Mouse (Mus musculus) heart, postnatal 0 days (tissue): ENCODE data around the gene Hivep3. TPM values are rescaled to one million over a fixed set of nuclear protein-coding genes. Genes with fewer than 3 reads are reported as not detected.

Source experiments
- ATAC-seq: fragments of 200-750 bp; cut with Nextera tagmentation; 2 replicates; pipeline ENCODE4 v1.8.0; 2017; ENCODE audit warnings: low read depth, moderate number of reproducible peaks, moderate library complexity; ENCODE audit not compliant: insufficient read depth
- DNase-seq: peaks from one replicate; pipeline ENCODE4 v3.0.0-alpha.2; 2016; ENCODE audit warnings: low spot score
- H3K27ac ChIP-seq: fragments of 300-500 bp; sonication (generic); 2 replicates; pipeline ENCODE4 v1.5.1; 2014; ENCODE audit warnings: low read depth, mild to moderate bottlenecking
- H3K27me3 ChIP-seq: fragments of 300-500 bp; sonication (generic); 2 replicates; pipeline ENCODE4 v1.6.1; 2014; ENCODE audit warnings: low read length, mixed read lengths; ENCODE audit not compliant: control insufficient read depth, insufficient read depth
- H3K36me3 ChIP-seq: fragments of 300-500 bp; sonication (generic); replicated peaks from 2 replicates; pipeline ENCODE4 v1.6.1; 2014; ENCODE audit warnings: low read length, mixed read lengths; ENCODE audit not compliant: control insufficient read depth, insufficient read depth
- H3K4me1 ChIP-seq: fragments of 300-500 bp; sonication (generic); 2 replicates; pipeline ENCODE4 v1.6.1; 2014; ENCODE audit warnings: antibody characterized with exemption; ENCODE audit not compliant: control insufficient read depth, insufficient read depth
- H3K4me2 ChIP-seq: fragments of 300-500 bp; sonication (generic); 2 replicates; pipeline ENCODE4 v1.6.1; 2014; ENCODE audit warnings: low read depth, mild to moderate bottlenecking, low read length, moderate library complexity
- H3K4me3 ChIP-seq: fragments of 300-500 bp; sonication (generic); 2 replicates; pipeline ENCODE4 v1.5.1; 2014; ENCODE audit warnings: low read depth, low read length
- H3K9ac ChIP-seq: fragments of 300-500 bp; sonication (generic); replicated peaks from 2 replicates; pipeline ENCODE4 v1.6.1; 2014; ENCODE audit warnings: low read depth, low read length, mixed read lengths
- H3K9me3 ChIP-seq: fragments of 300-500 bp; sonication (generic); replicated peaks from 2 replicates; pipeline ENCODE4 v1.6.1; 2016; ENCODE audit warnings: low read length; ENCODE audit not compliant: control insufficient read depth
- CTCF ChIP-seq: IDR thresholded peaks from 2 replicates; pipeline ENCODE4 v1.5.1; 2016; ENCODE audit warnings: antibody characterized with exemption, control low read depth, low read depth
- EP300 ChIP-seq: IDR thresholded peaks from 2 replicates; pipeline ENCODE4 v1.6.1; 2016; ENCODE audit warnings: antibody characterized with exemption, low read depth
- WGBS: fragments of 180-500 bp; shearing (Covaris S2); extraction: QIAGEN DNeasy Blood & Tissue Kit; methylation state at CpG from one replicate; pipeline ENCODE4 v1.1.7; 2014; 5-methylcytosine and 5-hydroxymethylcytosine counted together
- polyA plus RNA-seq: library from polyadenylated mRNA; unstranded; fragments of >200 nt; fragmentation: Nextera tagmentation; extraction: Ambion mirVana; gene quantifications from 2 replicates; pipeline ENCODE4 v1.2.1, GENCODE M21; 2015
- total RNA-seq: library from RNA; depleted of rRNA; stranded (reverse); fragments of >200 nt; gene quantifications from 2 replicates; pipeline ENCODE4 v1.2.3, GENCODE M21; 2014; ENCODE audit warnings: low replicate concordance; rRNA removed

Gene Hivep3
- total and polyA plus RNA-seq, 2 experiments from 2014 or later, result 5.8 to 10.4 TPM

DNA sequence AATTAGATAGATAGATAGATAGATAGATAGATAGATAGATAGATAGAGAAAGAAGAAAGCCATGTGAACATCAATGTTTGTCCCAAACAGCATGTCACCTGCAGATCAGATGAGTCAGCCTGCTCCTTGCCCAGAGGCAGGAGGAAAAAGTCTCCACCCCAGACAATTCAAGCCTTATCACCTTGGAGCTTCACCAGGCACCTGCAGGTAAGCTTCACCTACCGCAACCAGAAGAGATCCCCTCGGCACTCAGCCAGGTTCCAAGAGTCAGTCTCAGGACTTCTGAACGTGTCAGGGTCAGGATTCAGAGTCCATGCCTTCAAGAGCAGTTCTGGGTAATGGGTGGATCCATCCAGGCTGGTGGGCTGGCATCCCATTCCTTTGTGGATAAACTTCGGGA, 445.5 kb downstream of the Hivep3 start:
- 75% methylated on average over 4 of the region's 4 CpGs for WGBS

DNA sequence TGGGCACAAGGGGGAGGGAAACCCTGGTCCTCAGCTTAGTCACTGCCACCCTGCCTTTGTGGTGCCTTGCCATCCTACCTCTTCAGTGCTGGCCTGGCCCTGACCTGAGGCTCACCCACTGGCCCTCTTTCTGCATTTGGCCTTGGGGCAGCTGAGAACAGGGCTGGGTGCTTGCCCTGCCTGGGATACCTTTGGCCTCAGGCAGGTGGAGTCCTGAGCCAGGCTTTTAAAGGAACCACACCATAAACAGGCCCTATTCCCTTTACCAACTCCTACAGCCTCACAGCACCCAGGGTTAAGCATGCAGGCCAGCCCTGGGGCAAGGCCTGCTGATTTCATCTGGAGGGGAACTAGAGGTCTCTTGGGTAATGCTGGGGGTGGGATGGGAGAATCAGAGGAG, 447.0 kb downstream of the Hivep3 start:
- Histone ChIP-seq H3K36me3 (no peaks in the 10 kb centered on the region), H3K9me3 (no peaks in the 10 kb centered on the region), H3K4me3 (no peak overlapping the region), H3K9ac (no peak overlapping the region), H3K27me3 (0 out of 2 replicates have a peak, but pooled peaks cover 4% of the 10 kb centered on the region), H3K4me2 (no peak overlapping the region), H3K4me1 (no peaks in the 10 kb centered on the region), H3K27ac (no peak overlapping the region)
- DNase-seq (no peak), ATAC-seq (no peak)
- no peak for TF ChIP-seq CTCF
- TF ChIP-seq EP300, result no peak

More for the DNA sequence above, 445.5 kb downstream of the Hivep3 start:
- no peak overlapping the region for H3K4me2 ChIP-seq
- H3K9ac ChIP-seq, result no peak overlapping the region
- H3K4me1 ChIP-seq, result no peaks in the 10 kb centered on the region
- no peaks in the 10 kb centered on the region for H3K36me3 ChIP-seq
- no peaks in the 10 kb centered on the region for H3K9me3 ChIP-seq
- ATAC-seq (no peak), DNase-seq (no peak)
- H3K4me3 ChIP-seq, result no peak overlapping the region
- no peak overlapping the region for H3K27ac ChIP-seq
- TF ChIP-seq EP300, result no peak
- no peak for TF ChIP-seq CTCF
- H3K27me3 ChIP-seq, result 0 out of 2 replicates have a peak, but pooled peaks cover 3% of the 10 kb centered on the region

DNA sequence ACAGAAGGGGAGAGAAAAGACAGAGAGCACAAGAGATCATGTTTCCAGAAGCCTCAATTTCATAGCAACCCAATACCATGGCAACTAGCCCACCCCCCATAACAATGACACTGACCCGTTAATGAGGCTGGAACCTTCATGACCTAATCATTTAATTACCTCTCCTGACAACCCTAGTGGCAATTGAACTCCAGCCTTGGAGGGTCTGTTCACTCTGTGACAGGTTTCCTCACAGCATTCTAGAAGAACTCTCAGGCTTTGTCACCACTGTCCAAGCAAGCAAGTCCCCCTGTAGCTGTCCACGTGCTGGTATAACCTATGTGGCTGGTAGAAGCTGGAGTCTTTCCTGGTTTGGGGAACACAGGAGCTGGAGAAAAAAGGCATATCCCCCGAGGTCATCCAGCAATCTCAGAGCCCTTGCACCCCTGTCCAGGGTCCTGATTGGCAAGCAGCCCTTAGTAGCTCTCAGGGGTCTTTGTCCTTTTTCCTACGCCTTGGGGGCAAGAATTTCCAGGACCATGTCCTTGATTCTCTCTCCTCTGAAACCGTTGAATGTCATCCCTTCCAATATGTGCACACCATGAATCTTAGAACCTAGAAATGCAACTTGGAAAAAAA, 450.9 kb downstream of the Hivep3 start:
- Histone ChIP-seq H3K4me2 (no peak overlapping the region), H3K27me3 (peaks cover 9% of the 10 kb centered on the region; the same call in 1 of the 2 replicates), H3K9me3 (no peaks in the 10 kb centered on the region), H3K9ac (no peak overlapping the region), H3K27ac (no peak overlapping the region), H3K36me3 (no peaks in the 10 kb centered on the region), H3K4me3 (no peak overlapping the region), H3K4me1 (no peaks in the 10 kb centered on the region)
- no peak for TF ChIP-seq EP300
- ATAC-seq (no peak), DNase-seq (no peak)
- 18% methylated on average over 5 of the region's 5 CpGs for WGBS

DNA sequence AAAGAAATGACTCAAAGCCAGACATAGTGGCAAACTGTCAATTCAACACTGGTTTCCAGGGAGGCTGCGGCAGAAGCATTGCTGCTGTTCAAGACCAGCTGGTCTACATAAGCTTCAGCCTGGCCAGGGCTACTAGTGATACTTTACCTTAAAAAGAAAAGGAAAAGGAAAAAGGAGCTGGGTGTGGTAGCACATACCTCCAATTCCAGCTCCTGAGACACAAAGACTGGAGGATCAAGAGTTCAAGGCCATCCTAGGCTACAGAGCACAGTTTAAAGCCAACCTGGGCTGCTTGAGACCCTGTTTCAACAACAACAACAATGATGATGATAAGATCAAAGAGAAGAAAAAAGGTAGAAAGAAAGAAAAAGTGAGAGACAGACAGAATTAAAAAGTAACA, 452.9 kb downstream of the Hivep3 start:
- 97% methylated on average over 1 of the region's 1 CpGs for WGBS
- Histone ChIP-seq H3K36me3 (no peaks in the 10 kb centered on the region), H3K27me3 (peaks cover 12% of the 10 kb centered on the region; the same call in 1 of the 2 replicates), H3K4me2 (no peak overlapping the region), H3K9ac (no peak overlapping the region), H3K27ac (no peak overlapping the region), H3K4me1 (no peaks in the 10 kb centered on the region), H3K9me3 (no peaks in the 10 kb centered on the region), H3K4me3 (no peak overlapping the region)
- ATAC-seq, result no peak
- TF ChIP-seq CTCF (no peak), EP300 (no peak)
- no peak for DNase-seq

DNA sequence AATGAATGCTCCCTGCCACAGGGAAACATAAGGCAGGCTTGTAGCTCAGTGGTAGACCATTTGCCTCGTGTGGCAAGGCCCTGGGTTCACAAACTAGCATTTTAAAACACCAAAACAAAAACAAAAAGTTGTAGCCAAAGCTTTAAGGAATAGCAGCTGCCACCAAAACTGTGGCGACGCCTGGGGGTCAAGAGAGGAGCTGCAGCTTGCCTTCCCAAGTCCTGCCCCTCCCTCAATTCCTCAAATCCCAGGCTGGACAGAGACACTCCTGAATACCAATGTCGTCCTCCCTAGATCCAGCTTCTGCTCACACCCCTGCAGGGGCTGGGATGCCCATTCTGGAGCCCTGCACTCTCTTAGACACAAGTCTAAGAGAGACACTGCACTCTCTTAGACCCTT, 453.4 kb downstream of the Hivep3 start:
- Histone ChIP-seq H3K27me3 (peaks cover 12% of the 10 kb centered on the region; the same call in 1 of the 2 replicates), H3K9ac (no peak overlapping the region), H3K36me3 (no peaks in the 10 kb centered on the region), H3K9me3 (no peaks in the 10 kb centered on the region), H3K4me3 (no peak overlapping the region), H3K4me1 (no peaks in the 10 kb centered on the region), H3K4me2 (no peak overlapping the region), H3K27ac (no peak overlapping the region)
- 3% methylated on average over 4 of the region's 4 CpGs for whole genome bisulfite sequencing
- TF ChIP-seq CTCF, result peak; percentile 52
- no peak for TF ChIP-seq EP300
- DNase-seq (no peak), ATAC-seq (no peak)

Other genes starting within 250 kb of the Hivep3 start
- 5.7 and 6.4 TPM in 2 replicates for gene Rimkla, start 241.2 kb upstream of the Hivep3 start, total RNA-seq
- 2.8 and 3.0 TPM in 2 replicates for gene Rimkla, start 241.2 kb upstream of the Hivep3 start, polyA plus RNA-seq
- 16.6 and 52.4 TPM in 2 replicates for gene Foxj3, start 196.8 kb upstream of the Hivep3 start, total RNA-seq
- gene Foxj3, start 196.8 kb upstream of the Hivep3 start, polyA plus RNA-seq, result 9.8 and 10.7 TPM in 2 replicates
- gene Frg2f1, start 194.3 kb upstream of the Hivep3 start, total RNA-seq, result 3.6 and 6.7 TPM in 2 replicates
- 4.7 and 6.5 TPM in 2 replicates for gene Frg2f1, start 194.3 kb upstream of the Hivep3 start, polyA plus RNA-seq
- not detected in 2 replicates for gene Guca2a, start 96.1 kb upstream of the Hivep3 start, total RNA-seq
- 0.29 and 0.42 TPM in 2 replicates for gene Guca2a, start 96.1 kb upstream of the Hivep3 start, polyA plus RNA-seq
- gene Guca2b, start 74.8 kb upstream of the Hivep3 start, total RNA-seq, result not detected in 2 replicates
- gene Guca2b, start 74.8 kb upstream of the Hivep3 start, polyA plus RNA-seq, result not detected in 2 replicates